Mouse (Mus musculus) midbrain, embryonic 12.5 days (tissue): Measurements from ENCODE around the gene Umad1. TPM values are rescaled to one million over a fixed set of nuclear protein-coding genes. Genes with fewer than 3 reads are reported as not detected.

Experiments used
- ATAC-seq: fragments of 200-750 bp; cut with Nextera tagmentation; 2 replicates; pipeline ENCODE4 v1.8.0; 2017; ENCODE audit warnings: low read depth, moderate TSS enrichment, moderate library complexity; ENCODE audit not compliant: low FRiP score
- H3K27ac ChIP-seq: fragments of 300-500 bp; sonication (generic); replicated peaks from 2 replicates; pipeline ENCODE4 v1.5.1; 2016; ENCODE audit warnings: mild to moderate bottlenecking
- H3K27me3 ChIP-seq: fragments of 300-500 bp; sonication (generic); 2 replicates; pipeline ENCODE4 v1.6.1; 2016; ENCODE audit warnings: mild to moderate bottlenecking
- H3K36me3 ChIP-seq: fragments of 300-500 bp; sonication (generic); 2 replicates; pipeline ENCODE4 v1.6.1; 2016
- H3K4me1 ChIP-seq: fragments of 300-500 bp; sonication (generic); 2 replicates; pipeline ENCODE4 v1.6.1; 2016
- H3K4me2 ChIP-seq: fragments of 300-500 bp; sonication (generic); replicated peaks from 2 replicates; pipeline ENCODE4 v1.6.1; 2016; ENCODE audit warnings: mild to moderate bottlenecking, moderate library complexity
- H3K4me3 ChIP-seq: fragments of 300-500 bp; sonication (generic); 2 replicates; pipeline ENCODE4 v1.5.1; 2016; ENCODE audit warnings: mild to moderate bottlenecking
- H3K9ac ChIP-seq: fragments of 300-500 bp; sonication (generic); replicated peaks from 2 replicates; pipeline ENCODE4 v1.6.1; 2016; ENCODE audit warnings: mild to moderate bottlenecking, moderate library complexity
- H3K9me3 ChIP-seq: fragments of 300-500 bp; sonication (generic); 2 replicates; pipeline ENCODE4 v1.6.1; 2016; ENCODE audit warnings: mild to moderate bottlenecking
- WGBS: fragments of 180-500 bp; shearing (Covaris S2); methylation state at CpG from one replicate; pipeline ENCODE4 v1.1.7; 2016; 5-methylcytosine and 5-hydroxymethylcytosine counted together
- polyA plus RNA-seq: library from polyadenylated mRNA; unstranded; fragments of >200 nt; fragmentation: Nextera tagmentation; extraction: Ambion mirVana; gene quantifications from 2 replicates; pipeline ENCODE4 v1.2.1, GENCODE M21; 2016

Gene Umad1
- polyA plus RNA-seq, 1 experiment from 2014 or later, result 29.7 TPM

GRCm38 (mm10) chr6:8472125-8472524 is 213.0 kb downstream of the Umad1 start:
- H3K4me3 ChIP-seq, result no peak overlapping the region
- no peak overlapping the region for H3K27ac ChIP-seq
- no peak overlapping the region for H3K4me2 ChIP-seq
- no peak overlapping the region for H3K9ac ChIP-seq
- H3K27me3 ChIP-seq, result peaks cover 10% of the 10 kb centered on the region; the same call in 1 of the 2 replicates
- ATAC-seq, result no peak
- 86% methylated on average over 3 of the region's 3 CpGs for WGBS
- peaks cover 11% of the 10 kb centered on the region for H3K4me1 ChIP-seq
- H3K9me3 ChIP-seq, result no peaks in the 10 kb centered on the region
- H3K36me3 ChIP-seq, result no peaks in the 10 kb centered on the region

GRCm38 (mm10) chr6:8472915-8473314 is 213.8 kb downstream of the Umad1 start:
- Histone ChIP-seq H3K27me3 (peaks cover 10% of the 10 kb centered on the region; the same call in 1 of the 2 replicates), H3K27ac (no peak overlapping the region), H3K4me3 (no peak overlapping the region), H3K9ac (no peak overlapping the region), H3K4me2 (no peak overlapping the region), H3K9me3 (no peaks in the 10 kb centered on the region), H3K36me3 (no peaks in the 10 kb centered on the region), H3K4me1 (peaks cover 3% of the 10 kb centered on the region)
- ATAC-seq, result no peak
- 81% methylated on average over 5 of the region's 5 CpGs for WGBS

DNA sequence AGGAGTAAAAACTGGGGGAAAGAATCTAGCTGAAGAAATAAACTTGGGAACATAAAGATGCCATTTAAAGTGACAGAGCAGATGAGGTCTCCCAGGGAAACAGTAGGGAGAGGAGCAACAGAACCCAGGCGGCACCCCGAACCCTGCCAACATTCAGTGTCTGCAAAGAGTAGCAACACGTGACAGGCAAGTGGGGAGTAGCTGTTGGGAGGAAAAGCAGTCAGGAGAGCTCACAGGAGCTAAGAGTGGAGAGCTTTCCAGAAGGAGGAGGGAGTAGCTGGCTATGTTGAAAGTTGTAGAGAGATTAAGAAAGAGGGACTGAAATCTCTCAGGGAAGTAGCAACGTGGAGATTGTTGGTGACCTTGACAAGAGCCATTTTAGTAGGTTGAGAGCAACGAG is 214.4 kb downstream of the Umad1 start:
- no peaks in the 10 kb centered on the region for H3K36me3 ChIP-seq
- no peak for ATAC-seq
- WGBS, result 67% methylated on average over 5 of the region's 5 CpGs
- no peak overlapping the region for H3K4me3 ChIP-seq
- no peak overlapping the region for H3K27ac ChIP-seq
- H3K9ac ChIP-seq, result no peak overlapping the region
- H3K4me1 ChIP-seq, result no peaks in the 10 kb centered on the region; the same call in 1 of the 2 replicates
- peaks cover 10% of the 10 kb centered on the region; the same call in 1 of the 2 replicates for H3K27me3 ChIP-seq
- H3K9me3 ChIP-seq, result no peaks in the 10 kb centered on the region
- no peak overlapping the region for H3K4me2 ChIP-seq

GRCm38 (mm10) chr6:8474316-8474715 is 215.2 kb downstream of the Umad1 start:
- Histone ChIP-seq H3K27me3 (peaks cover 10% of the 10 kb centered on the region; the same call in 1 of the 2 replicates), H3K9me3 (no peaks in the 10 kb centered on the region), H3K4me3 (no peak overlapping the region), H3K4me2 (no peak overlapping the region), H3K9ac (no peak overlapping the region), H3K27ac (no peak overlapping the region), H3K36me3 (no peaks in the 10 kb centered on the region), H3K4me1 (0 out of 2 replicates have a peak, but pooled peaks cover 5% of the 10 kb centered on the region)
- WGBS, result 83% methylated on average over 3 of the region's 3 CpGs
- no peak for ATAC-seq

- Histone ChIP-seq H3K27me3 (peaks cover 5% of the 10 kb centered on the region; the same call in 1 of the 2 replicates), H3K9me3 (no peaks in the 10 kb centered on the region), H3K4me1 (0 out of 2 replicates have a peak, but pooled peaks cover 6% of the 10 kb centered on the region), H3K9ac (no peak overlapping the region), H3K4me3 (no peak overlapping the region), H3K27ac (no peak overlapping the region), H3K36me3 (no peaks in the 10 kb centered on the region), H3K4me2 (no peak overlapping the region)
- ATAC-seq, result no peak
- 96% methylated on average over 4 of the region's 4 CpGs for WGBS
Measured at GRCm38 (mm10) chr6:8474820-8475219, 215.7 kb downstream of the Umad1 start.

DNA sequence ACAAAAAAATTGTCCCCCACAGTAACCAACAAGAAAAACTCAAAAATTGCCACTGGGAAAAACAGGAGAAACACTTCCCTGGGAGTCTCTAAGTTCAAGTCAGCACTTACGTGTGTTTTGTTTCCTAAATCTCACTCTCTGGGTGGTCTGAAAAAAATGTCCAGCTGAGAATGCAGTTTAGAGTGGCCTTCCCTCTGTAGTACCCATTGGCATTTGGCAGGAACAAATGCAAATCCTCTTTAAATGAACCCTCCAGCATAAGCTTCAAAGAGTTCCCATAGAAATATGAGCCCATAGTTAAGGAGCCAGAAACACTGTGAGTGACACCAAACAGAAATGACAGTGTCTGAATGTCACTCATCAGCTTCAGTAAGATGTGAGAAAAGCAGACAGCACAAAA is 220.1 kb downstream of the Umad1 start:
- Histone ChIP-seq H3K9me3 (no peaks in the 10 kb centered on the region), H3K4me2 (no peak overlapping the region), H3K36me3 (no peaks in the 10 kb centered on the region), H3K4me3 (no peak overlapping the region), H3K27ac (no peak overlapping the region), H3K27me3 (no peaks in the 10 kb centered on the region), H3K9ac (no peak overlapping the region), H3K4me1 (0 out of 2 replicates have a peak, but pooled peaks cover 6% of the 10 kb centered on the region)
- peak; percentile 41 for ATAC-seq
- WGBS, result 3% methylated on average over 1 of the region's 1 CpGs

DNA sequence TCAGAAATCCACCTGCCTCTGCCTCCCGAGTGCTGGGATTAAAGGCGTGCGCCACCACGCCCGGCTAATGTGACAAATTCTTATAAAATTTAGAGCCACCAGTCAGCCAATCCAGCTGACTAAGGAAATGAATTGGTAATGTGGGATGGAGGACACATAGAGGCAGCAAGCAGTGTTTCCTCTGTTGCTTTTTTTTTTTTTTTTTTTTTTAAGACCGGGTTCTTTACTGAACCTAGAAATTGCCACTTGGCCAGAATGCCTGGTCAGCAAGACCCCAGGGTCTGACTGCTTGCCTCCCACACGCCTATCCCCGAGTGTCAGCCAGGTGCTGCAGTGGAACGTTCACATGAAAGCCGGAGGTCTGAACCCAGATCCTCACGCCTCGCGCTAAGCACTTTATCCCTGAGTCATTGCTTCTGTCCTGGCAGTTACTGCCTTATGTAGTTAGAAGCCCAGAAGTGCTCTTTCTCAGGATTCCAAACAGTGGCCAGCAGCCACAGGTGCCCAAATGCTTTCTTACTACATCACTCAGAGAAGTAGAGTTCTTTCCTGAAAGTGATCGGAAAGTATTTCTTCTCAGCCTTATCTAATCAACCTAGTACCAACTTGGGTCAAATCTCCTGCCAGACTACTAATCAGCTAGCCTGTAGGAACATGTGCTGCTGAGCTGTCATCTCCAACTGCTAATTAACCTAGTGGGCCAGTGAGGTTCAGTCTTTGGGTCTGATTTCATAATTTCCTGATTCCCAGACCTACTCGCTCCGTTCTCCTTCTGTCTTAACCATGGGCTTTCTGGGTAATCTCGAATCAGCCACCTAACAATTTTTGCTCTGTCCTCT is 225.6 kb downstream of the Umad1 start:
- Histone ChIP-seq H3K9me3 (no peaks in the 10 kb centered on the region), H3K4me1 (peaks cover 9% of the 10 kb centered on the region), H3K9ac (no peak overlapping the region), H3K27me3 (no peaks in the 10 kb centered on the region), H3K36me3 (no peaks in the 10 kb centered on the region), H3K4me2 (no peak overlapping the region), H3K4me3 (no peak overlapping the region), H3K27ac (no peak overlapping the region)
- no peak for ATAC-seq
- 93% methylated on average over 17 of the region's 17 CpGs for WGBS

- H3K9ac ChIP-seq, result no peak overlapping the region
- no peak overlapping the region for H3K4me3 ChIP-seq
- peaks cover 9% of the 10 kb centered on the region for H3K4me1 ChIP-seq
- ATAC-seq, result no peak
- no peak overlapping the region for H3K27ac ChIP-seq
- WGBS, result 88% methylated on average over 16 of the region's 16 CpGs
- no peaks in the 10 kb centered on the region for H3K9me3 ChIP-seq
- H3K36me3 ChIP-seq, result no peaks in the 10 kb centered on the region
- no peak overlapping the region for H3K4me2 ChIP-seq
- H3K27me3 ChIP-seq, result no peaks in the 10 kb centered on the region
Measured at GRCm38 (mm10) chr6:8485414-8486175, 226.5 kb downstream of the Umad1 start.

GRCm38 (mm10) chr6:8486391-8487043 is 227.4 kb downstream of the Umad1 start:
- WGBS, result 72% methylated on average over 17 of the region's 17 CpGs
- peaks cover 9% of the 10 kb centered on the region for H3K4me1 ChIP-seq
- peak overlapping the region; percentile 24; the same call in 1 of the 2 replicates for H3K4me2 ChIP-seq
- H3K9ac ChIP-seq, result no peak overlapping the region
- H3K27me3 ChIP-seq, result no peaks in the 10 kb centered on the region
- H3K27ac ChIP-seq, result peak overlapping the region; percentile 32; the same call in 1 of the 2 replicates
- peak; percentile 39; the same call in 1 of the 2 replicates for ATAC-seq
- no peaks in the 10 kb centered on the region for H3K36me3 ChIP-seq
- H3K9me3 ChIP-seq, result no peaks in the 10 kb centered on the region
- no peak overlapping the region for H3K4me3 ChIP-seq

DNA sequence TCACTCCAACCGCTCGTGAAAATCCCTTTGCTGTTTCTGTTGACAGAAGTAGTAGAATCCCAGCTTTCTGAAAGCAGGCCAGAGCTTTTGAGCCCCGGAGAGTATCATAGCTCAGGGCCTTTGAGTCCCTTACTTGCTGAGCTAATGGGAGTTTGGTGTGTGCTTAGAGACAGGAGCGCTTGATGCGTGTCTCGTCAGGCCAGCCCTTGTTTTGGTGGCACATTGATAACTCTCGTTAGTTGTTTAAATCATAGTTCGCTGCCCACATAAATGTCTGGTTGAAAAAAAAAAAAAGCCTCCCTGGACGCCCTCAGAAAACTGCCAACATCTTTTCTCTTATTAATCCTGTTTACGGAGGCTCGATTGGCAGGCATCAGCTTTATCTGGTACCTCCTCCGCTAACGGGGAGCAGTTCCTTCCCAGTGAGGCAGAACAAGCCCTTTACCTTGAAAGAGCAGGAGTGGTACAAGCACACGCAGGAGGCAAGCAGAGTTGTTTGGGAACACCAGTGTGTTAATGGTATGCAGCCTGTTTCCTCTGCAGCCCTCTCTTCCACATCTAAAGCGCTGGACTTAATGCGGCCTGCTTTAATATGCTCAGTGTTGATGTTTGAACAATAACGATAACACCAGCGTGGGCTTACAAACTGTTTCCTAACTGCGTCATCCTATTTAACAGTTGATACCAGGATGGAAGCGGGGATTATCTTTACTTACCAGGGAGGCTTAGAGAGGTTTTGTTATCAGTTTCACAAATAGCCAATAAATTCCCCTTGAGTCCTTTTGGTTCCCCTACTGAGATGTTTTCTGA is 228.2 kb downstream of the Umad1 start:
- Histone ChIP-seq H3K27me3 (no peaks in the 10 kb centered on the region), H3K4me3 (no peak overlapping the region), H3K27ac (peak overlapping the region; percentile 32), H3K9ac (no peak overlapping the region), H3K9me3 (no peaks in the 10 kb centered on the region), H3K36me3 (no peaks in the 10 kb centered on the region), H3K4me2 (peak overlapping the region; percentile 24; the same call in 1 of the 2 replicates), H3K4me1 (peaks cover 9% of the 10 kb centered on the region)
- WGBS, result 31% methylated on average over 20 of the region's 20 CpGs
- ATAC-seq, result peak; percentile 70; the same call in 1 of the 2 replicates

- H3K27me3 ChIP-seq, result no peaks in the 10 kb centered on the region
- H3K9ac ChIP-seq, result no peak overlapping the region
- no peak overlapping the region for H3K27ac ChIP-seq
- H3K4me2 ChIP-seq, result no peak overlapping the region
- no peak for ATAC-seq
- peaks cover 9% of the 10 kb centered on the region for H3K4me1 ChIP-seq
- H3K4me3 ChIP-seq, result no peak overlapping the region
- WGBS, result 70% methylated on average over 5 of the region's 5 CpGs
- no peaks in the 10 kb centered on the region for H3K36me3 ChIP-seq
- H3K9me3 ChIP-seq, result no peaks in the 10 kb centered on the region
Measured at GRCm38 (mm10) chr6:8488249-8488648, 229.2 kb downstream of the Umad1 start.
